Comparison of ENCODE assay signal across 8 mouse cellular contexts in genomic region chr7:135537341-135537901, GRCm38 (mm10). TPM values are rescaled to one million over a fixed set of nuclear protein-coding genes. Genes with fewer than 3 reads are reported as not detected.
DNase-seq lines count a peak whose midpoint lies in the region; ATAC-seq lines count a peak whose summit lies in the region.

TSS of gene Ptpre (plus strand) at chr7:135537481.

- no peak within 1 kb of the TSS for H3K27ac ChIP-seq in intestine, embryonic 15.5 days

- peak within 1 kb of the TSS; percentile 47 for H3K9ac ChIP-seq in intestine, embryonic 15.5 days

- peak; percentile 77 for DNase-seq in adrenal gland, adult 8-10 months
- DNase-seq in embryo, embryonic 9.5 days (ENCODE audit: extremely low spot score) = peak; percentile 84
- peak; percentile 80 to 88 for DNase-seq in gastrocnemius, postnatal 4 days (ENCODE audit: low spot score in 2 of 2)
- DNase-seq in left cerebral cortex, postnatal 25 days (ENCODE audit: low spot score in 2 of 2) = peak; percentile 87 to 93
- DNase-seq in mesoderm, embryonic 11.5 days (ENCODE audit: low read depth, low spot score) = peak; percentile 85
- DNase-seq in right cerebral cortex, postnatal 25 days = peak; percentile 91
- DNase-seq in urinary bladder, postnatal 36 days (ENCODE audit: low spot score in 2 of 2) = peak; percentile 88

- H3K36me3 ChIP-seq in intestine, embryonic 15.5 days = no peaks in the 10 kb centered on the region

- peak; percentile 94 for ATAC-seq in intestine, embryonic 15.5 days

- H3K4me2 ChIP-seq in intestine, embryonic 15.5 days (replicated peaks) = peak within 1 kb of the TSS; percentile 97

- peak within 1 kb of the TSS; percentile 67 for H3K4me3 ChIP-seq in intestine, embryonic 15.5 days (replicated peaks)

- peaks cover 12% of the 10 kb centered on the region for H3K4me1 ChIP-seq in intestine, embryonic 15.5 days (replicated peaks)

- H3K9me3 ChIP-seq in intestine, embryonic 15.5 days = no peaks in the 10 kb centered on the region

- intact Hi-C loops in left cerebral cortex, postnatal 25 days (cut with DNase I) = loop anchor here (1.0 to 5.0 kb wide), 4 partner anchors 45 to 200 kb away; no protein-coding TSS in a partner anchor

- 0 out of 2 replicates have a peak, but pooled peaks cover 2% of the 10 kb centered on the region for H3K27me3 ChIP-seq in intestine, embryonic 15.5 days (replicated peaks)

- WGBS in intestine, embryonic 15.5 days = 4% methylated on average over 28 of the region's 28 CpGs

RNA-seq across cellular contexts. Expression of gene Ptpre, which starts in this region (rescaled TPM):
- total RNA-seq in adrenal gland, adult 8-10 months (2022) = 10 to 100 TPM in 2 of 4 experiments, 1 to 10 TPM in 2; 6.9 to 12.3 (median 9.7) TPM
- total RNA-seq in gastrocnemius, postnatal 4 days (2021) = 10 to 100 TPM in 1 of 2 experiments, 1 to 10 TPM in 1; 9.2 to 10.3 TPM
- polyA plus RNA-seq in intestine, embryonic 15.5 days (2015; fragmentation: Nextera tagmentation; extraction: Ambion mirVana) = 2.4 and 2.6 TPM in 2 replicates
- total RNA-seq in left cerebral cortex, postnatal 25 days (2021) = 10 to 100 TPM; 24.9 to 27.3 TPM
